Mouse (Mus musculus): ENCODE results near the gene Wipf3. TPM values are rescaled to one million over a fixed set of nuclear protein-coding genes. Genes with fewer than 3 reads are reported as not detected.

Wipf3 gene
- polyA plus RNA-seq, 1 experiment from 2014 or later, result 1.3 TPM

GRCm38 (mm10) chr6:54550801-54551323 lies 121.5 kb downstream of the Wipf3 start:
- no peaks in the 10 kb centered on the region for H3K36me3 ChIP-seq (ENCODE audit: control insufficient read depth, insufficient read depth, low read length)
- ATAC-seq (ENCODE audit: insufficient number of reproducible peaks, insufficient read depth, low FRiP score, low read depth), result no peak
- WGBS, result 37% methylated on average over 7 of the region's 7 CpGs
- H3K9ac ChIP-seq (replicated peaks; ENCODE audit: low read depth, low read length), result no peak overlapping the region
- no peaks in the 10 kb centered on the region for H3K9me3 ChIP-seq (ENCODE audit: control insufficient read depth, low read depth, low read length)
- H3K4me2 ChIP-seq (replicated peaks; ENCODE audit: low read depth, low read length), result no peak overlapping the region
- H3K4me1 ChIP-seq (ENCODE audit: control insufficient read depth, insufficient read depth, low read length), result peaks cover 5% of the 10 kb centered on the region; the same call in 1 of the 2 replicates
- no peaks in the 10 kb centered on the region for H3K27me3 ChIP-seq (ENCODE audit: control insufficient read depth, insufficient read depth, low read length)
- H3K27ac ChIP-seq (ENCODE audit: low read length), result no peak overlapping the region
- H3K4me3 ChIP-seq (ENCODE audit: low read depth, low read length), result no peak overlapping the region

GRCm38 (mm10) chr6:54552721-54553413 lies 123.5 kb downstream of the Wipf3 start:
- Histone ChIP-seq H3K36me3 (ENCODE audit: control insufficient read depth, insufficient read depth, low read length) (no peaks in the 10 kb centered on the region), H3K9ac (replicated peaks; ENCODE audit: low read depth, low read length) (no peak overlapping the region), H3K4me1 (ENCODE audit: control insufficient read depth, insufficient read depth, low read length) (peaks cover 5% of the 10 kb centered on the region; the same call in 1 of the 2 replicates), H3K4me2 (replicated peaks; ENCODE audit: low read depth, low read length) (no peak overlapping the region), H3K9me3 (ENCODE audit: control insufficient read depth, low read depth, low read length) (no peaks in the 10 kb centered on the region), H3K4me3 (ENCODE audit: low read depth, low read length) (no peak overlapping the region), H3K27me3 (ENCODE audit: control insufficient read depth, insufficient read depth, low read length) (no peaks in the 10 kb centered on the region), H3K27ac (ENCODE audit: low read length) (no peak overlapping the region)
- 83% methylated on average over 9 of the region's 9 CpGs for WGBS
- no peak for ATAC-seq (ENCODE audit: insufficient number of reproducible peaks, insufficient read depth, low FRiP score, low read depth)

Other genes starting within 250 kb of the Wipf3 start
- gene Prr15, start 103.8 kb upstream of the Wipf3 start, polyA plus RNA-seq (2014; fragmentation: Nextera tagmentation; extraction: Ambion mirVana), result 11.2 and 11.6 TPM in 2 replicates
- 12.3 and 14.0 TPM in 2 replicates for gene Scrn1, start 136.9 kb downstream of the Wipf3 start, polyA plus RNA-seq (2014; fragmentation: Nextera tagmentation; extraction: Ambion mirVana)
- gene Plekha8, start 165.5 kb downstream of the Wipf3 start, polyA plus RNA-seq (2014; fragmentation: Nextera tagmentation; extraction: Ambion mirVana), result 9.8 and 10.2 TPM in 2 replicates
- 33.1 and 36.7 TPM in 2 replicates for gene Fkbp14, start 167.7 kb downstream of the Wipf3 start, polyA plus RNA-seq (2014; fragmentation: Nextera tagmentation; extraction: Ambion mirVana)

All from stomach, embryonic 14.5 days (tissue).